Mouse (Mus musculus) large intestine, adult 2 months (tissue): ENCODE measurements at regions not wholly inside any gene's neighbourhood (a gene's known extent, or its start where the extent isn't known, plus 50 kb on each side); places are given as distances from the start of the nearest gene placed in this dataset.

ENCODE experiments used
- DNase-seq: peaks from one replicate; pipeline ENCODE4 v3.0.0-alpha.2; 2012; ENCODE audit warnings: low read depth, low spot score
- WGBS: fragments of 180-500 bp; shearing (Covaris S2); methylation state at CpG from one replicate; pipeline ENCODE4 v1.1.7; 2018; 5-methylcytosine and 5-hydroxymethylcytosine counted together

GRCm38 (mm10) chr9:100404426-100404825 lies 82.2 kb downstream of the Il20rb start:
- no peak for DNase-seq
- 89% methylated on average over 5 of the region's 5 CpGs for WGBS

- 17% methylated on average over 8 of the region's 8 CpGs for WGBS
- peak; percentile 44 for DNase-seq
Observed at GRCm38 (mm10) chr9:100400366-100400765, 86.2 kb downstream of the Il20rb start.

- DNase-seq: no peak
- WGBS: 91% methylated on average over 7 of the region's 7 CpGs
Observed at GRCm38 (mm10) chr9:100396340-100396910, 90.2 kb downstream of the Il20rb start.

GRCm38 (mm10) chr9:100395711-100396110 lies 90.9 kb downstream of the Il20rb start:
- peak; percentile 14 for DNase-seq
- 1% methylated on average over 5 of the region's 5 CpGs for WGBS

- DNase-seq: no peak
- 69% methylated on average over 1 of the region's 1 CpGs for WGBS
Observed at GRCm38 (mm10) chr9:100394632-100395031, 92.0 kb downstream of the Il20rb start.

- DNase-seq: no peak
- 59% methylated on average over 5 of the region's 5 CpGs for WGBS
Observed at GRCm38 (mm10) chr9:100394166-100394565, 92.4 kb downstream of the Il20rb start.

GRCm38 (mm10) chr9:100392262-100392661 lies 94.3 kb downstream of the Il20rb start:
- DNase-seq: no peak
- WGBS: 31% methylated on average over 1 of the region's 1 CpGs

- DNase-seq: no peak
- 64% methylated on average over 8 of the region's 8 CpGs for WGBS
Observed at GRCm38 (mm10) chr9:100391566-100392213, 94.9 kb downstream of the Il20rb start.

- no peak for DNase-seq
- WGBS: 83% methylated on average over 7 of the region's 7 CpGs
Observed at GRCm38 (mm10) chr9:100388393-100388792, 98.2 kb downstream of the Il20rb start.

GRCm38 (mm10) chr9:100387171-100387685 lies 99.4 kb downstream of the Il20rb start:
- DNase-seq: no peak
- WGBS: 27% methylated on average over 13 of the region's 13 CpGs

GRCm38 (mm10) chr9:100382492-100382891 lies 104.1 kb downstream of the Il20rb start:
- no peak for DNase-seq
- WGBS: 68% methylated on average over 5 of the region's 5 CpGs

- 83% methylated on average over 5 of the region's 5 CpGs for WGBS
- no peak for DNase-seq
Observed at GRCm38 (mm10) chr9:100369921-100370320, 116.7 kb downstream of the Il20rb start.

- whole genome bisulfite sequencing: 63% methylated on average over 6 of the region's 6 CpGs
- DNase-seq: no peak
Observed at GRCm38 (mm10) chr9:100366816-100367215, 119.8 kb downstream of the Il20rb start.

GRCm38 (mm10) chr9:100359934-100360716 lies 126.5 kb downstream of the Il20rb start:
- 65% methylated on average over 9 of the region's 9 CpGs for WGBS
- no peak for DNase-seq

GRCm38 (mm10) chr9:100357553-100357952 lies 129.0 kb downstream of the Il20rb start:
- 63% methylated on average over 12 of the region's 12 CpGs for WGBS
- no peak for DNase-seq

GRCm38 (mm10) chr9:100340796-100341195 lies 145.8 kb downstream of the Il20rb start:
- 70% methylated on average over 8 of the region's 8 CpGs for WGBS
- DNase-seq: no peak

- WGBS: 58% methylated on average over 5 of the region's 5 CpGs
- no peak for DNase-seq
Observed at GRCm38 (mm10) chr9:100307765-100308164, 178.8 kb downstream of the Il20rb start.

- DNase-seq: no peak
- WGBS: 58% methylated on average over 2 of the region's 2 CpGs
Observed at GRCm38 (mm10) chr9:100307364-100307763, 179.2 kb downstream of the Il20rb start.

- DNase-seq: no peak
- 25% methylated on average over 6 of the region's 6 CpGs for WGBS
Observed at GRCm38 (mm10) chr9:100303762-100304161, 182.8 kb downstream of the Il20rb start.

GRCm38 (mm10) chr9:100301613-100302012 lies 185.0 kb downstream of the Il20rb start:
- 59% methylated on average over 12 of the region's 12 CpGs for WGBS
- DNase-seq: no peak

GRCm38 (mm10) chr9:100277361-100277760 lies 209.2 kb downstream of the Il20rb start:
- no peak for DNase-seq
- WGBS: 62% methylated on average over 13 of the region's 13 CpGs
